Mouse (Mus musculus) hindbrain, embryonic 10.5 days (tissue): ENCODE results near the gene Tubb1. TPM values are rescaled to one million over a fixed set of nuclear protein-coding genes. Genes with fewer than 3 reads are reported as not detected.

Experiments used
- DNase-seq: peaks from one replicate; pipeline ENCODE4 v3.0.0-alpha.2; 2017; ENCODE audit warnings: low spot score
- H3K27ac ChIP-seq: fragments of 300-500 bp; sonication (generic); 2 replicates; pipeline ENCODE4 v1.5.1; 2016; ENCODE audit warnings: mild to moderate bottlenecking, moderate library complexity
- H3K27me3 ChIP-seq: fragments of 300-500 bp; sonication (generic); 2 replicates; pipeline ENCODE4 v1.6.1; 2016; ENCODE audit warnings: mild to moderate bottlenecking; ENCODE audit not compliant: poor library complexity, insufficient read depth, severe bottlenecking
- H3K36me3 ChIP-seq: fragments of 300-500 bp; sonication (generic); 2 replicates; pipeline ENCODE4 v1.6.1; 2016; ENCODE audit warnings: mild to moderate bottlenecking, moderate library complexity
- H3K4me1 ChIP-seq: fragments of 300-500 bp; sonication (generic); replicated peaks from 2 replicates; pipeline ENCODE4 v1.6.1; 2016; ENCODE audit warnings: mild to moderate bottlenecking
- H3K4me3 ChIP-seq: fragments of 300-500 bp; sonication (generic); 2 replicates; pipeline ENCODE4 v1.5.1; 2016; ENCODE audit warnings: mild to moderate bottlenecking, moderate library complexity
- H3K9me3 ChIP-seq: fragments of 300-500 bp; sonication (generic); 2 replicates; pipeline ENCODE4 v1.6.1; 2016; ENCODE audit warnings: mild to moderate bottlenecking, moderate library complexity
- WGBS: fragments of 180-500 bp; shearing (Covaris S2); methylation state at CpG from one replicate; pipeline ENCODE4 v1.1.7; 2016; 5-methylcytosine and 5-hydroxymethylcytosine counted together
- polyA plus RNA-seq: library from polyadenylated mRNA; unstranded; fragments of >200 nt; fragmentation: Nextera tagmentation; extraction: Ambion mirVana; gene quantifications from 2 replicates; pipeline ENCODE4 v1.2.1, GENCODE M21; 2016

The Tubb1 gene
- polyA plus RNA-seq = 5.5 and 5.7 TPM in 2 replicates

DNA sequence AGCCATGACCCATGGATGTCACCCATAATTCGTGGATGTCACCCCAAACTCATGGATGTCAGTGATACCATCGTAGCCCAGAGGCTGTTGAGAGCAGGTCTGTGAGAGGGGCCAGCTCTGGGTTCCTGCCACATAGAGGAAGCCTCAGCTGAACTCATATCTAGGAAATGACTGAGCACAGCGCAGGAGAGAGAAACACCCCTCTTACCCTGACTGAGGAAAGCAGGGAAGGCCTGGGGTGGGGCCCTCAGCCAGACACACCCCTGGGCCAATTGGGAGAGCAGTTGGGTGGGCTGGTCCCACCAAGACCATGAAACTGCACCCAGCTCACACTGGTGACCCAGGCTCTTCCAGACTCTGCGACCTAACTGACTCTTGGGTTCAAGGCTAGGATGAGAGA is at the start of gene Tubb1:
Gene Tubb1 (plus strand): TSS at position 343 of the 400 bp plus-strand sequence.
- Histone ChIP-seq H3K27me3 (no peaks in the 10 kb centered on the region), H3K9me3 (no peaks in the 10 kb centered on the region), H3K27ac (no peak within 1 kb of the TSS), H3K36me3 (no peaks in the 10 kb centered on the region), H3K4me3 (no peak within 1 kb of the TSS), H3K4me1 (peaks cover 16% of the 10 kb centered on the region)
- DNase-seq = no peak
- 75% methylated on average over 4 of the region's 4 CpGs for WGBS

DNA sequence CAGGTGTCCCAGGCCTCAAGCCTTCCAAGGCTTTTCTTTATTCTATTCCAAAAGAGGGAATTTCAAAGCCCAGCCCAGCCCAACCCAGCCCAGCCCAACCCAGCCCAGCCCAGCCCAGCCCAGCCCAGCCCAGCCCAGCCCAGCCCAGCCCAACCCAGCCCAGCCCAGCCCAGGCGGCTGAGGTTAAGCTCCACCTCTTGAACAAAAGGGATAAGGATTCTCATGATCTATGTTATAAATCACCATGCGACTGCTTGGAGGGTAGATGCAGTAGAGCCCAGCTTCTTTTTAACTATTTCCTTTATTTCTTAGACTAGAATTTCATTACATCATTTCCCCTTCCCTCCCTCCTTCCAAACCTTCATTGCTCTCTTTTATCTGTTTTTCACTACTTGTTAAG is 40.3 kb upstream of the Tubb1 start:
- Histone ChIP-seq H3K4me3 (no peak overlapping the region), H3K36me3 (no peaks in the 10 kb centered on the region), H3K27ac (no peak overlapping the region), H3K27me3 (no peaks in the 10 kb centered on the region), H3K9me3 (no peaks in the 10 kb centered on the region), H3K4me1 (no peaks in the 10 kb centered on the region)
- WGBS = 77% methylated on average over 2 of the region's 2 CpGs
- no peak for DNase-seq

DNA sequence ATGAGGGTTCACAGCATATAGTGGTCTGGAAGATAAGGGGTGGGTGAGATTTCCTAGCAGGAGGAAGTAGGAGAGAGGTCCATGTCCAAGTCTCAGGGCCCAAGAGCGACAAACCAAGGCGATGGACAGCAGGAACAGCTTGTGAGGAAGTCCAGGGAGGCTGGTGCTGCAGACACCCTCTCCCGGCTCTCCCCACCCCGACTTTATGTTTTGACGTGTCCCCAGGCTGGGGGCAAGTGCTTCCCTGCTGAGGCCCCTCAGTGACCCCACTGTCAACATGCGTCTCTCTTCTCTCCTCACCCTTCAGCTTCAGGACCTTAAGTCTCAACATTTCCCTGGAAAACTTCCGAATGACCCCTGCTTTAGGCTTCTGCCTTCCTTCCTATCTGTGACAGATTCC is 37.4 kb upstream of the Tubb1 start:
- Histone ChIP-seq H3K9me3 (no peaks in the 10 kb centered on the region), H3K27ac (no peak overlapping the region), H3K4me3 (no peak overlapping the region), H3K27me3 (no peaks in the 10 kb centered on the region), H3K4me1 (peaks cover 13% of the 10 kb centered on the region), H3K36me3 (peaks cover 5% of the 10 kb centered on the region)
- no peak for DNase-seq
- WGBS = 79% methylated on average over 7 of the region's 7 CpGs

DNA sequence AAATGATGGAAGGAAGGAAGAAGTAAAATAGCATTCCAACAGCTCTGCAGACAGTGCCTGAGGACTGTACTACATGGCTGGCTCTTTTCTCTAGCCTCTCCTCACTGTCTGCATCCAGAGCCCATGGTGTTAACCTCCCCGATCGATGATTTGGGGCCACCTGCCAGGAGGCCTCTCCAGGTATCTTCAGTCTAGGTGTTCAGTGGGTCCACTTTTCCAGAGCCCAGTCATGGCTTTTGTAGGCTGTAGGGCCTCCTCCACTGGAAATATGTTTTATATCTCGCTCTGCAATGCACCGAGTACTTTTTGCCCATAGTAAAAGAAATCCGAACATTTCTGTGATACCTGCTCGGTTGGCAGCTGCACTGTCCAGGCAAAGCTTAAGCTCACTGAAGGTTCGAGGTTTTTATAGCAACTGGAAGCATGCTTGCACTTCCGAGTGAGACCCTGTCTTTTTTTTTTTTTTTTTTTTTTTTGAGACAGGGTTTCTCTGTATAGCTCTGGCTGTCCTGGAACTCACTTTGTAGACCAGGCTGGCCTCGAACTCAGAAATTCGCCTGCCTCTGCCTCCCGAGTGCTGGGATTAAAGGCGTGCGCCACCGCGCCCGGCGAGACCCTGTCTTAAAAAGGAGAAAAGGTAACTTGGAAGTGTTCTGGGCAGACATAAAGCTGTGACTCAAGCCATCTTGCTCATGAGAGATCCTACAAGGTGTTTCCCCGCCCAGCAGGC is 35.3 kb upstream of the Tubb1 start:
- 47% methylated on average over 18 of the region's 18 CpGs for WGBS
- Histone ChIP-seq H3K9me3 (no peaks in the 10 kb centered on the region), H3K27me3 (no peaks in the 10 kb centered on the region), H3K4me3 (peak overlapping the region; percentile 96), H3K36me3 (peaks cover 25% of the 10 kb centered on the region), H3K4me1 (peaks cover 13% of the 10 kb centered on the region), H3K27ac (peak overlapping the region; percentile 97)
- DNase-seq = no peak

DNA sequence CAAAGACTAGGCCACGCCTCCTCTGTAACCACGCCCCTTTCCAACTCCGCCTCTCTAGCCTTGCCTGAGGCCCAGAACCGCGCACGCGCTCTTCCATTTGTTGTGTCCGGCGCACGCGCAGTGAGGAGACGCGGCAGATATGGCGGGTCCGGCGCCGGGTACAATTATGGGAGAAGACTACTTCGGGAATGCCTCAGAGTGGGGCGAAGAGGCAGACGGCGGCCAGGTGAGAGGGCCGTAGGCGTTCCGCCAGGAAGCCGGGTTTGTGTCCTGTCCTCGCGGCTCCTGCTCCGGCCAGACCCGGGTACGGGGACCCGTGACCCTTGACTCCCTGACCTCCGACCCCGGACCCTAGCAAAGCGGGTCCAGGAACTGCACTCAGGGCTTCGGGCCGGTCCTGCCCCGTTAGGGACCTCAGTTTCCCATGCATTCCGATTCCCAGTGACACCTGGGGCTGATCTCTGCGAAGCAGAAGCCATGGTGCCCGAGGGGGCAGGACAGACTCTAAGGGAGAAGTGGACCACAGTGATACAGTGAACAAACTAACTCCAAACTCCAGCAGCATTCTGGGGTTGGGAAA is 34.7 kb upstream of the Tubb1 start, which contains the start of gene Nelfcd:
Gene Nelfcd (plus strand): TSS at position 74 of the 580 bp plus-strand sequence.
- H3K27ac ChIP-seq = peak within 1 kb of the TSS; percentile 97
- WGBS = under 1% methylated on average over 40 of the region's 40 CpGs
- peaks cover 32% of the 10 kb centered on the region for H3K36me3 ChIP-seq
- DNase-seq = peak; percentile 97
- H3K9me3 ChIP-seq = no peaks in the 10 kb centered on the region
- H3K4me3 ChIP-seq = peak within 1 kb of the TSS; percentile 96
- no peaks in the 10 kb centered on the region for H3K27me3 ChIP-seq
- H3K4me1 ChIP-seq = peaks cover 13% of the 10 kb centered on the region

DNA sequence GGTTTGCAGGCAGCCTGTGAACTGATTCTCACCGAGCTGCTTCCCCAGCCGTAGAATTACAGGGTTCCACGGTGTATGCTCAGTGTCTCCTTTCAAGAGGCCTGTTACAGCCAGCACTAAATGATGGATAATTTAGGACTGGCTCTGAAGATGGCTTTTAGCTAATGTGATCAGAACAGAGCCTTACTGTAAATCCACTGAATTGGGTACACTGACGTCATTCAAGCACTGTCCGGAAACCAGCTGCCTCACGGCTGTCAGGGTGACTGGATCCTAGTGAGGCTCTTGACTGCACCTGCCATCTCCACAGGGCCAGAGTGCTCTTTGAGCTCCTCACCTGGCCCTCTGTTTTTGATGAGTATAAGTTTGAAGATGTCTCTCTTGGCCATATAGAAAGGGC is 29.4 kb upstream of the Tubb1 start:
- peaks cover 10% of the 10 kb centered on the region for H3K4me1 ChIP-seq
- peaks cover 85% of the 10 kb centered on the region for H3K36me3 ChIP-seq
- no peak for DNase-seq
- no peak overlapping the region for H3K27ac ChIP-seq
- H3K27me3 ChIP-seq = no peaks in the 10 kb centered on the region
- no peak overlapping the region for H3K4me3 ChIP-seq
- no peaks in the 10 kb centered on the region for H3K9me3 ChIP-seq
- 92% methylated on average over 6 of the region's 6 CpGs for WGBS

DNA sequence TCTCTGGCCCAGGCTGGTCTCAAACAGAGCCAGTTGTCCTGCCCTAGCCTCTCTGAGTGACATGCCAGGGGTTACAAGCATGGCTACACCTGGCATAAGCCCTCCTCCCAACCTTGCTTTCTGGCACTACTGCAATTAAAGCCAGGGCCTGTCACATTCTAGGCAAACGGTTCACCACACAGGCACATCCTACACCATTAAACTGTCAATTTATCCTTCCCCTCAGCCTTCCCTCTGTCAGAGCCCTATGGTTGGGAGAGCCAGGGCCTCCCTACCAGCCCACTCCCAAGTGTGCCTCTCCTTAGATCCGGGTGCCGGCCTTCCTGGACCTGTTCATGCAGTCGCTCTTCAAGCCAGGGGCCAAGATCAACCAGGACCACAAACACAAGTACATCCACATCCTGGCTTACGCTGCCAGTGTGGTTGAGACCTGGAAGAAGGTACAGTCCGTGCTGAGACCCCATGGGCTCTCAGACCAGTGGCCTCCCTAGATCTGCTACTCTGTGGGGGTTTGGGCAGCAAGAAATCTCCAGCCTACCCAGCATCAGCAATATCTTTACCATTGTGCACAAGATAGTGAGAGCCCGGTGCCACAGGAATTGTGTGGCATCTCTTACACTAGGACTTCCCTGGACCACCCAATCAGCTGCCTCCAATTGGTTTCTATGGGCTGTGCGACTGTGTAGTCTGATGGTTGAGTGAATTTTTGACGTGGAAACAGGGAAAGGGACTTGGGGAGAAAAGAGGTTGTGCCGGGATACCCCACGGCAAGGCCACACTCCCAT is 26.0 kb upstream of the Tubb1 start:
- H3K36me3 ChIP-seq = peaks cover 100% of the 10 kb centered on the region
- H3K4me1 ChIP-seq = 0 out of 2 replicates have a peak, but pooled peaks cover 3% of the 10 kb centered on the region
- no peaks in the 10 kb centered on the region for H3K9me3 ChIP-seq
- no peak for DNase-seq
- no peak overlapping the region for H3K4me3 ChIP-seq
- no peak overlapping the region for H3K27ac ChIP-seq
- no peaks in the 10 kb centered on the region for H3K27me3 ChIP-seq
- WGBS = 95% methylated on average over 11 of the region's 11 CpGs

DNA sequence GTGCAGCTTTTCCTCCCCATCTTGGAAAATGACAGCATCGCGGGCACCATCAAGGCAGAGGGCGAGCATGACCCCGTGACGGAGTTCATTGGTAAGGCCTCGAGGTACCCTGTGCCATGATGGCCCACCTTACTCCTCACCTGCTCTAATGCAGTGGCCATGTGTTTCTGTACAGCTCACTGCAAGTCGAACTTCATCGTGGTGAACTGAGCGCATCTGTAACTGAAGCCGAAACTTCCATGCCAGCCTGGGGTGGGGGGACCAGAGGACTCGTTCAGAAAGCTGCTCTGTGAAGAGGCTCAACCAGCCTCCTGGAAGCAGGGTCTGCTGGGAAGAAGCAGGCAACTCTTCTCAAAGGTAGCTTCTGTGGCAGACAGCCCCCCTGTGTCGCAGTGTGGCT is 23.6 kb upstream of the Tubb1 start:
- Histone ChIP-seq H3K27me3 (no peaks in the 10 kb centered on the region), H3K4me1 (0 out of 2 replicates have a peak, but pooled peaks cover 3% of the 10 kb centered on the region), H3K9me3 (no peaks in the 10 kb centered on the region), H3K27ac (no peak overlapping the region), H3K4me3 (no peak overlapping the region), H3K36me3 (peaks cover 94% of the 10 kb centered on the region)
- DNase-seq = no peak
- WGBS = 91% methylated on average over 12 of the region's 12 CpGs

DNA sequence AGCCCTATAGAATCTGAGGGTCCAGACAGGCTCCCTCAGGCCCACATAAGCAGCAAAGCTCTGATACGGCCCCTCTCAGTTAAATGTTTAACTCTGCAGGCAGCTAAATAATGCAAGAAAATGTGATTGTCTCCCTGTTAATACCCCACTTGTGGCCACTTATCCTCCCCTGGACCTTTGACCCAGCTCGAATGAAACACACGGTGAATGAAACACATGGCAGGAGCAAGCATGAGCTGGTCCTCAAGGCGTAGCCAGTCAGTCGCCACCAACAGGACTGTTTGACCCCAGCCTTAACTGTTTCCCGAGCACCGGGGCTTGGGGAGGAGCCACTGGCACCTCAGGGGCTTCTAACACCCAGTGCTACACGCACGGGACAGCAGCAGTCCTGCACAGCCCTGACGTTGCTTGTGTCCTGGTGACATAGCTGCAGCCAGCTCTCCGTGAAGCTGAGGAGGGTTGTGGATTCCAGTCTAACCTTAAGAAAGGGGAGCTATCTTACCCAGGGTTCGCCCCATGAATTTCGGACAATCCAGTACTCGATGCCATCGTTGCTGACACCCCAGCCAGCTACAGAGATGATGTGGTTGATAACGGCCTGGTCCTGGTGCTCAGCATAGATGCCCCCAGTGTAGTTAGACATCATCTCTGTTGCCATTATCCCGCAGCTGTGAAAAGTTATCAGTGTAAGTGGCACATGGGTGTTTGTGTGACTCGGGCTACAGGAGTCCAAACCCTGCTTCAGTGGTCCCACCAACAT is 22.2 kb upstream of the Tubb1 start:
- Histone ChIP-seq H3K27ac (no peak overlapping the region), H3K9me3 (no peaks in the 10 kb centered on the region), H3K4me1 (0 out of 2 replicates have a peak, but pooled peaks cover 3% of the 10 kb centered on the region), H3K27me3 (no peaks in the 10 kb centered on the region), H3K36me3 (peaks cover 89% of the 10 kb centered on the region), H3K4me3 (no peak overlapping the region)
- 83% methylated on average over 18 of the region's 18 CpGs for WGBS
- no peak for DNase-seq

DNA sequence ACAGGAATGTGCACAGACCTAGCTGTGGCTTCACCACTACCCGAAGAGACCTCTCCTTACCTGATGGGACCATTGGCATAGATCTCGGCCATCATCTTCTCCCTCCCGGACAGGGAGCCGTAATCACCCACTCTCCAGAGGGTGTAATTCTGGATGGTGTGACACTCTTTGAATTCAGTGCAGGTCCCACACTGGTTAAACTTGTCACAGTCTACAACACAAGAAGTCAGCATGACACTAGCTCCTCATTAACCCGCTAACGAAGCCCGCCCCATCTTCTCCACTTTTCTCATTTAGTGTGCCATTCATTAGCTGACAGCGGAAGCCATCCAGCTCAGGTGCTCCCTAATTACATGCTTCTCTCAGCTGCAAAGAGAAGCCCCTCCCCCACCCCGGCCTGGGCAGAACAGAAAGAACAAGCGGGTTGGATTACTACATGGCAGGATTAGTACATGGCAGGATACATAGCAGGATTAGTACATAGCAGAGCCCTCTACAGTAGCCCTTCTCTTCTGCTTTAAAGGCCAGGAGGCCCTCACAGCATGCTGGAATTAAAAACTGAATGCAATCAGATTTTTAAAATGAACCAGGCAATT is 21.4 kb upstream of the Tubb1 start:
- no peak overlapping the region for H3K4me3 ChIP-seq
- H3K36me3 ChIP-seq = peaks cover 89% of the 10 kb centered on the region
- 88% methylated on average over 10 of the region's 10 CpGs for WGBS
- no peaks in the 10 kb centered on the region for H3K9me3 ChIP-seq
- no peak overlapping the region for H3K27ac ChIP-seq
- no peaks in the 10 kb centered on the region for H3K27me3 ChIP-seq
- DNase-seq = no peak
- H3K4me1 ChIP-seq = peaks cover 7% of the 10 kb centered on the region; the same call in 1 of the 2 replicates

DNA sequence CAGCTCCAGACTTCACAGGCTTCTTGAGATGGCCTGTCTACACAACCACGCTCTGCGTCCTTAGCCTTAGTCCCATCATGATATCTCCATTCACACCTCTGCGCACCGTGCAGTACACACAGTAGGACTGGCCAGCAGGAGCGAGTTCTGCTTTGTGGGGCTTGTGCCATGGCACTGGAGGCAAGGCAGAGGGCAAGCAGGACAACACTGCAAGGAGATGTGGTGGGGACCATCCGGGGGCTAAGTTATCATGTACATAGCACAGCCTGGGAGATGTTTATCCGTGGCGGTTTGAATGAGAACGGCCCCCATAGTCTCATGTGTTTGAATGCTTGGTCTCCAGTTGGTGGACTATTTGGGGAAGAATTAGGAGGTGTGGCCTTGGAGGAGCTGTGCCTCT is 15.6 kb upstream of the Tubb1 start:
- Histone ChIP-seq H3K27me3 (no peaks in the 10 kb centered on the region), H3K4me3 (no peak overlapping the region), H3K4me1 (peaks cover 44% of the 10 kb centered on the region), H3K36me3 (peaks cover 62% of the 10 kb centered on the region), H3K27ac (no peak overlapping the region), H3K9me3 (no peaks in the 10 kb centered on the region)
- WGBS = 97% methylated on average over 9 of the region's 9 CpGs
- DNase-seq = no peak

DNA sequence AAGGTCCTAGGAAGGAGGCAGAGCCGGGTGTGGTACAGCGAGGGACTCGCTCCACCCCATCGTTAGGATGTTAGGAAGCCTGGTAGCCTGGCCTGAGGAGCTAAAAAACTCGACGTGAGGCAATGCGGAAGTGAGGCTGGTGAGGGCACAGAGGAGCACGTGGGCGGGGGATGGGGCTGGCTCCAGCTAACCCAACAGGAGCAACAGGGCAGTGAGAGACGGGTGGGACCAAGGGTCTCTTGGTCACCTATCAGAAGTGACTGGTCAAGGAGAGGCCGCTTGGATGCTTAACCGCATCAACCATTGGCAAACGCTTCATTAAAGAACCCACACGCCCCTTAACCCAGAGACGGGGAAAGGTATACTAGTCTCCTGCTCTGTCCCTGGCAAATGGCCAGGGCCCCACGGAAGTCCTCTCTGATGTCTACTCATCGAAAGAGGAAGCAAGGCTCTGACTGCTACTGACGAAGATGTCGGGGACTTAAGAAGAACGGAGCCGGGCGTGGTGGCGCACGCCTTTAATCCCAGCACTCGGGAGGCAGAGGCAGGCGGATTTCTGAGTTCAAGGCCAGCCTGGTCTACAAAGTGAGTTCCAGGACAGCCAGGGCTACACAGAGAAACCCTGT is 14.3 kb upstream of the Tubb1 start:
- Histone ChIP-seq H3K27me3 (no peaks in the 10 kb centered on the region), H3K27ac (no peak overlapping the region), H3K4me3 (no peak overlapping the region), H3K9me3 (no peaks in the 10 kb centered on the region), H3K36me3 (peaks cover 50% of the 10 kb centered on the region), H3K4me1 (peaks cover 46% of the 10 kb centered on the region)
- DNase-seq = no peak
- WGBS = 92% methylated on average over 26 of the region's 26 CpGs
